Mouse (Mus musculus): ENCODE results near the gene Atxn1.

The Atxn1 gene

GRCm38 (mm10) chr13:45894234-45894633, 70.6 kb downstream of the Atxn1 start:
- DNase-seq: no peak

DNA sequence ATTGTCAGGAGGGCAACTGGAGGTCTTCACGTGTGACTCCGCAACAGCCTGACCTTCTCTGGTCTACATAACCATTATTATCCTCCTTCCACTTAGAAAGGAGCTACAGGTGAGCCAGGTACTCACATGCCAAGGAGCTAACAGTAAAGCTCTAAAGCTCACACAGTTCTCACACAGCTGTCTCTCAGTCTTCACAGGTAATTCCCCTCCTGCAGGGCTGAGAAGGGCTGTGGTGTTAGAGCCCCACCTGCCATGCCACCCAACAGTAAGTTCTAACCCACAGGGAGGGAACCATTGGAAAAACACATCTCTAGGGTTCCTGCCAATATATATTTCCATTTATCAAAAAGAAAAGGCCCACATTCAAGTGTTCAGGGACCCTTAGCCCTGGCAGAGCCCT, 73.7 kb downstream of the Atxn1 start:
- no peak for DNase-seq

DNA sequence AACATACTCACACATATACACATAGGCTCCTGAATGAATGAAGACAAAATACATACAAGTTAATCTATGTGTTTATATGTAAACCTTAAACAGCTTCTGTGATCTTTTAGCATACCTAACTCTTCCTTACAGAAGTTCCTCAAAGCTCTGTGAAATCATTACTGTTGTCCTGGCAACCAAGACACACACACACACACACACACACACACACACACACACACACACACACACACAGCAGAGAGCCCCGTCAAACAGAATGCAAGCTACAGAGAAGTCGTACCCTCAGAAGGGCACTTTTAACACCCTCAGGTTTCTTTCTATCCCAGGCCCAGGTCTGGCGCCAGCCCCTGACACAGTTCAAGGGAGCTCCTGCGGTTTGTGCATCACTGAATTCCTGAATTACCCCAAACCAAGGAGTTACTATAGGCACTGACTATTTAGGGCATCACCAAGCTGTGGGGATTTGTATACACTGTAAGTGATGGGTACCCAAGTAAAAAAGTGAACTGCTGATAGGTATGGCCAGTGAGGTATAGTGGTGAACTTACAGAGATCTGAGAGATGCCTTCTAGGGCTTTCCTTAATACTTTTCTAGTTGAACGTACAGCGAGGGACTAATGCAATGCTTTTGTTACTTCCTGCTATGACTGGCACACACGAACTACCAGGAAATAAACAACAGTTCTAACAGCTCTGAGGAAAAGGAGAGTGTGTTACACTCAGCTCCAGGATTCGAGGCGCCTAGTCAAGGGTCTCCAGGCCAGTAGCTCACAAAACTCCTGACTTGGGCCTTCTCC, 75.7 kb downstream of the Atxn1 start:
- no peak for DNase-seq

DNA sequence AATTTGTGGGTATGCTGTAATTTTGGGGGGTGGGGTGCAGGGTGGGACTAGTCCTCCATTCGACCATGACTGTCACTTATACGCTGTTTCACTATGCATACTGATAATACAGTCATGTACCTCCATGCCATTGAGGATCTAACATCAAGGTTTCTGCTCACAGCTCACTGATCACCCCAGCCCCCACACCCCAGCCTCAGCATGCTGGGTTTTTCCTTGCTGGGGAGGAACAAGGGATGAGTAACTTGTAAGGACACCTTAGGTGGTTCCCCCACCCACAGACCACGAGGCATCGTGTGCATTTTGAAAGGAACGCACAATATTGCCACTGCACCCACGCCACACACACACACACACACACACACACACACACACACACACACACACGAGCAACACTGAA, 79.9 kb downstream of the Atxn1 start:
- DNase-seq: no peak

DNA sequence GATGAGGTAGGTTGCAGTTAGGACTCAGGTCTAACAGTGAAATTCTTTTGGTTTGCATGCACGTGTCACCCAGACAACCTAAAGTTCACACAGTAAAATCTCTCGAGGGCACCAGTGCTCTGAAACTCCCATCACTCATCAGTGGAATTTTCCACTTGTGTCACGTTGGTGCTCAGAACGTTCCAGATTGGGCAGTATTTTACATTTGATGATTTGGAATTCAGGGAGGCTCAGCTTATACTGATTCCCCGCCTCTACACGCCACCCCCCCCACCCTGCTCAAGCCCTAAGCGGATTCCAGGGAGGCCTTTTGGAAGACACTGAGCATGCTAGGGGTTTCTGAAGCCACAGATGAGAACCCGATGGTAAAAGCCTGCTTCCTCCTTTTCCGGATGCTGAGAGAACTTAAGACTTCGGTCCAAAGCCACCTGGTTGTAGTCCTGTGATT, 81.0 kb downstream of the Atxn1 start:
- no peak for DNase-seq

- no peak for DNase-seq
These were observed 81.8 kb downstream of the Atxn1 start for GRCm38 (mm10) chr13:45882976-45883440.

DNA sequence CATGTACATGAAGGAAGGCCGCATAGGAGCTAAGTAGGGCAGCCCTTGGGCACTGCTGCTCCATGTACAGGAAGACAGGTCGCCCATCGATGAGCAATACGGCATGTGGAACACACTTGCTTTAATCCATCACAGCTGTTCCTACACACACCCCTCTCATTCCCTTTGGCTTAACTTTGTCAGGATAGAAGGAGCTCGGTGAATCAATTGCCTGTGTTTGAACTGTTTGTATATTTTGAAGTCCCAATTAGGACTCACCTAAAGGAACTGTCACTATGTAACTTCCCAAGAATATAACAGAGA, 84.3 kb downstream of the Atxn1 start:
- no peak for DNase-seq

DNA sequence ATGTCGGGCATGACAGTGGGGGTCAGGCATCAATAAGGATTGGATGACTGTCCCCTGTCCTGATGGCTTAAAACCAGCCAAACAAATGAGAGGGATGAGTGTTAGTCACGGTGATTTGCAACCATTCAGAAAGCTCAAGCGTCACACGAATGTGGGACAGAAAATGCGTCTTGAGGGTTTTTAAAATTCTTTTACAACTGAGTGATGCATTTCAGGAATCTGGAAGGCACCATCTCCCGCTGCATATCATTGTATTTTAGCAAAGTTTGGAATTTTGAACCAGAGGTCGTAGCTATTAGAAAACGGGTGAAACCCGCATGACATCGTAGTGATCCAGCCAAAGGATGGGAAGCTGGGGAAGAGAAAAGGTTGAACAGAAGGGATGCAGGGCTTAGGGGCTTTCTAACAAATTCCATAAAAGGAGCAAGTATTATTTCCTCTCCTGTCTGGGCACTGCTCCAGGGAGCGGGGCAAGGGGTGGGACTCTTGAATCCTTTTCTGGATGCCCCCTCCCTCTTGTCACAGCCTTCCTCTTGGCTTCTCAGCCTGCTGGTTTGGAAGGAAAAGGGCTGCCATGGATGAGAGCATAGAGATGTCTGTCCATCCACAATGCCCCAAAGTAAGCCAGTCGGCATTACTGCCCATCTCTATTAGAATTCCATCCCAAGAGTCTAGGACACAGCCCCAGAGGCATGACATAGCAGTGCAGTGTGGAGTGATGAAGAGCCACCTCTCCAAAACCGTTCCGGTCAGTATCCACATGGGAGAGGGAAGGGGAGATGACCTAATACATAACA, 84.9 kb downstream of the Atxn1 start:
- DNase-seq: no peak

DNA sequence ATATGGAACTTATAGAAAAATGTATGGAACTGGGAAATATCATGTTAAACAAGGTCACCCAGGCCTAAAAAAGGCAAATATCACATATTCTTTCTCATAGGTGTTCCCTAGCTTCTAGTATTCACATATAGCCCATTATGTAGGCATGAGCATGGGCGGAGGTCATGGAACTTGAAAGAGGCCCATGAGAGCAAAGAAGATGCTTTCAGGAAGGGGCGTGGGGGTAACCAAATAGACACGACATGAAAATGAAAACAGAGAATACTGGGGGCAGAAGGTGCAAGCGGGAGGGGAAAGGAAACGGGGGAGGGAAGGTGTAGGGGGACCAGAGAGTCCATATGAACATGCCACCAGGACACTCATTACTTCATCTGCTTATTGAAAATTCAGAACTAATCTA, 87.9 kb downstream of the Atxn1 start:
- no peak for DNase-seq

DNA sequence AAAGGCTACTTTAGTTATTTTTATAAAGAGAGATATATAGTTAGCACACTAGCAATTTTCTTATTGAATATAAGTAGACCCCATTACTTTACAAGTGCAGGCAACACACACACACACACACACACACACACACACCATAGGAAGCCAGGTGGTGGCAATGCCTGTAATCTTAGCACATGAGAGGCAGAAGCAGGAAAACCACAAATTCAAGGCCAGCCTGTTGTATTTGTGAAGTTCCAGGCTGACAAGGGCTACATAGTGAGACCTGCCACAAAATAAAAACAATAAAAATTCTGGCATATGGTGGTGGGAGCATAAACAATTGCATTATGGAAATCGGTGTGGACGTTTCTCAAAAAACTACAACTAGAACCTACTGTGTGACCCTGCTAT, 88.4 kb downstream of the Atxn1 start:
- no peak for DNase-seq

DNA sequence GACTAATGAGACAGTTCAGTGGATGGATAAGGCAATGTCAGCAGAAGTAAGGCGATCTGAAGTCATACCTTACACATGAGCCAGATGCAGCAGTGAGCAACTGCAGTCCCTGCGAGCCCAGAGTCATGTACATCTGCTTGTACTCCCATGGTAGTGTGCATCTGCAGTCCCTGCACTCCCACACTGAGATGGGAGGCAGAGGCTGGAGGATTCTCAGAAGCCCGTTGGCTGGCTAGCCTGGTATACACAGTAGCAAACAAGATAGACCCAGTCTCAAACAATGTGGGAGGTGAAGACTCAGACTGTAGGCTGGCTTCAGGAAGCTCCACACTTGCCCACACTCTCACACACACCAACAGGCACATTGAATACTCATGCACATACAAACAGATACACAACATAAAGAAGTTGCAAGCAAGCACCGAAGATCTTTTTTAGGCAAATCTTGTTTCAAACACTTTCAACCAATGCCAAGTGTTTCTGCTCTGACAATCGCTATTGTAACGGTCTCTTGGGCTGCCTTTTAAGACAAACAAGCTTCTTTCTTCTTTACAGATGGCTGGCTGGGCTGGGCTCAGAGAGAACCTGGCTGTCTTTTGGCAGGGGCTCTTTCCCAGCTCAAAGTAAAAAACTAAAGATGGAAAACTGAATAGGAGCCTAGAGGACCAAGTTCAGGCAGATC, 89.0 kb downstream of the Atxn1 start:
- DNase-seq: no peak

- DNase-seq: no peak
These were observed 90.6 kb downstream of the Atxn1 start for GRCm38 (mm10) chr13:45874196-45874595.

GRCm38 (mm10) chr13:45872966-45873365, 91.8 kb downstream of the Atxn1 start:
- DNase-seq: no peak

- peak in 1 of 2 experiments; percentile 30 for DNase-seq
These were observed 92.6 kb downstream of the Atxn1 start for GRCm38 (mm10) chr13:45872041-45872746.

DNA sequence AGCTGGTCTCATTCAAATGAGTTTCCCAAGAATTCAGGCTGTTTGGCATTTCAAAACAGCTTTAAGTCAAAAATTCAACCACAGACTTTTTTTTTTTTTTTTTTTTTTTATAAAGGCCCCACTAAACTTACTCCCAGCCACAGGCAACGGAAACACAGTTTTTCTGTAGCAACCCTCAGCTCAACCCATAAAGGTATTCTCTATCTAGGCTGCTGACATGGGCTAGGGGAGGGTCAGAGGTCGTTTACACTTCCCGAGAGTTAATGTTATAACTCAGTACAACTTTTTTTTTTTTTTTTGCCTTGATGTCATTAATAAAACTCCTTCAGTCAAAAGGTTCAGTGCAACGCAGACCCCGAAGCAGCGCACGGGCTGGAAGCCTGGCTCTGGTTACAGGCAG, 93.3 kb downstream of the Atxn1 start:
- no peak for DNase-seq

GRCm38 (mm10) chr13:45868886-45869285, 95.9 kb downstream of the Atxn1 start:
- no peak for DNase-seq

- DNase-seq: no peak
These were observed 97.5 kb downstream of the Atxn1 start for GRCm38 (mm10) chr13:45867273-45867672.

GRCm38 (mm10) chr13:45866615-45867245, 98.1 kb downstream of the Atxn1 start:
- DNase-seq: no peak

GRCm38 (mm10) chr13:45865620-45866019, 99.2 kb downstream of the Atxn1 start:
- DNase-seq: no peak

GRCm38 (mm10) chr13:45863779-45864178, 101.0 kb downstream of the Atxn1 start:
- DNase-seq: no peak

- no peak for DNase-seq
These were observed 102.8 kb downstream of the Atxn1 start for GRCm38 (mm10) chr13:45861885-45862605.

GRCm38 (mm10) chr13:45861098-45861580, 103.7 kb downstream of the Atxn1 start:
- DNase-seq: no peak

Measured in lung, adult 18-20 months (tissue).